Mouse (Mus musculus) brain, adult 10 weeks (tissue): Measurements from ENCODE around the gene Stfa2. TPM values are rescaled to one million over a fixed set of nuclear protein-coding genes. Genes with fewer than 3 reads are reported as not detected.

Experiments
- polyA plus RNA-seq: library from polyadenylated mRNA; stranded (reverse); fragments of 350-450 nt; fragmentation: Illumina TruSeq; extraction: RNeasy Lipid Tissue Mini Kit (QIAGEN cat#74804); gene quantifications from one replicate; pipeline ENCODE4 v1.2.3, GENCODE M21; 2015; ENCODE audit warnings: low read depth, low replicate concordance

The Stfa2 gene
- not detected for polyA plus RNA-seq

GRCm38 (mm10) chr16:36408357-36408756, at the start of gene Stfa2:
Gene Stfa2 (minus strand): TSS chr16:36408457.

GRCm38 (mm10) chr16:36455342-36455802, 47.1 kb upstream of the Stfa2 start, which contains the start of gene Stfa3:
Gene Stfa3 (minus strand): TSS chr16:36455392.

GRCm38 (mm10) chr16:36367648-36368047, 40.6 kb downstream of the Stfa2 start, which contains the start of gene BC100530:
Gene BC100530 (minus strand): TSS chr16:36367748.

Other genes starting within 250 kb of the Stfa2 start
- gene Gm5483, start 224.2 kb downstream of the Stfa2 start, polyA plus RNA-seq, result not detected
- gene Gm5416, start 198.1 kb downstream of the Stfa2 start, polyA plus RNA-seq, result not detected
- gene 2010005H15Rik, start 187.0 kb downstream of the Stfa2 start, polyA plus RNA-seq, result not detected
- not detected for gene Stfa1, start 131.5 kb downstream of the Stfa2 start, polyA plus RNA-seq
- not detected for gene BC117090, start 74.1 kb downstream of the Stfa2 start, polyA plus RNA-seq
- gene BC100530, start 40.7 kb downstream of the Stfa2 start, polyA plus RNA-seq, result not detected
- not detected for gene Stfa3, start 46.9 kb upstream of the Stfa2 start, polyA plus RNA-seq
- gene Casr, start 153.7 kb upstream of the Stfa2 start, polyA plus RNA-seq, result 0.19 TPM